Mouse (Mus musculus): ENCODE measurements around the gene Fam163b. TPM values are rescaled to one million over a fixed set of nuclear protein-coding genes. Genes with fewer than 3 reads are reported as not detected.

Gene Fam163b
- polyA plus RNA-seq, 1 experiment from 2014 or later: 0.04 TPM

DNA sequence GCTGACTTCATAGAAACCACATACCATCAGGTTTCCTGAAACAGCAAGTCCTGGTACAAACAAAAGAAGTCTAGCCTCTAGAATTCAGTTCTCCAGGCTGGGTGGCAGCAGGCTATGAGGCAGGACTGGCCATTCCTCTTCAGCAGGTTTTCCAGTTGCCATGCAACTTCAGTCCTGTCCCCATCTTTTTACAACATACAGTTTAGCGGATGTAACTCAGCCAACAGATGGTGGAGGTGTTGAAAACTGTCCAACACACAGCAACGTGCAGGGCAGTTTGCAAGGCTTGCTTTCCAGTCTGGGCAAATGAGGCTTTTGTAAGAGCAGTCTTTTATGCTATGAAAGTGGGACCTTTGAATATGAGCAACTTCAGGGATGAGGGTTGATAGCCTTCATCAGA lies 2.7 kb upstream of the Fam163b start:
- no peak for ATAC-seq (ENCODE audit: insufficient read depth, low FRiP score)
- 65% methylated on average over 2 of the region's 2 CpGs for WGBS

DNA sequence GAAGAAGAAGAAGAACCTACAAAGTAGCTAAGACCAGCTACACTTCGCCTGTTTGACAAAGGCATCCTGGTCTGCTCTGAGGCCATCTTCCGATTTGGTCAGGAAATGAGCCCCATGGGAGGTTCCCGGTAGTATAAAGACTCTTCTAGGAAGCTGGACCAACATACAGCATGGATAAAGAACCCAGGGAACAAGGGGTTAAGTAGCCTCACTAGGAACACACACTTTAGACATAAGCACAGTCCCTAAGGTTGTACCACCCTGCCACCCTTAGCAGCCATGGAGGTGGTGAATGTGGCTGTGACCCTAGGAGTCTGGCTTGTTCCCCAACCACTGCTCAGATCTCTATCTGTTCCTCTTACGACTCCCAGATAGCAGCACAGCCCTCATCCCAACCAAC lies 3.9 kb downstream of the Fam163b start:
- WGBS: 56% methylated on average over 4 of the region's 4 CpGs
- H3K4me1 ChIP-seq (ENCODE audit: control insufficient read depth, insufficient read depth, low read length): 0 out of 2 replicates have a peak, but pooled peaks cover 3% of the 10 kb centered on the region

More for the DNA sequence above, 2.7 kb upstream of the Fam163b start:
- peaks cover 10% of the 10 kb centered on the region for H3K27me3 ChIP-seq (ENCODE audit: control insufficient read depth, insufficient read depth, low read length)
- no peak overlapping the region for H3K27ac ChIP-seq (ENCODE audit: low read length)
- H3K4me3 ChIP-seq (replicated peaks; ENCODE audit: low read length): no peak overlapping the region
- no peak overlapping the region for H3K9ac ChIP-seq (ENCODE audit: low read length)
- no peaks in the 10 kb centered on the region for H3K36me3 ChIP-seq (ENCODE audit: control insufficient read depth, insufficient read depth, low read length)
- H3K4me1 ChIP-seq (ENCODE audit: control insufficient read depth, insufficient read depth, low read length): 0 out of 2 replicates have a peak, but pooled peaks cover 3% of the 10 kb centered on the region
- no peaks in the 10 kb centered on the region for H3K9me3 ChIP-seq (replicated peaks; ENCODE audit: control insufficient read depth, low read length)
- no peak overlapping the region for H3K4me2 ChIP-seq (ENCODE audit: low read depth, low read length)

DNA sequence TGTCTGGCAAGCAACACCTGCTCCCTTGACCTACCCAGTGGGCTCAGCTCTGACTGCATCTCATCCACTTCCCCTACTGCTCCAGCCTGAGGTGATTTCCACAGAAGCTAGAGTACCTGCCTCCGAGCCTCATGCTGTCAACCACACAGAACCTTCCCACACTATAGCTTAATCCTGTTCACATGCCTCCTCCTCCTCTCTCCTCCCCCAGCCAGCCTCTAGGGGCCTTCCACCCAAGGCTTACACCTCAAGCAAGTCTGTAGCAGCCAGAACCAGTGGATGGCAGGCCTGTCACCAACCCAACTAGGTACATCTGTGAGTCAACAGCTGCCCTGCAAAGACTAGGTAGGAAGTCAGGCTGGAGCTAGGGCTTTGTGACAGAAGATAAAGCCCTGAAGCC lies 5.5 kb downstream of the Fam163b start:
- H3K4me3 ChIP-seq (replicated peaks; ENCODE audit: low read length): no peak overlapping the region
- no peaks in the 10 kb centered on the region; the same call in 1 of the 2 replicates for H3K27me3 ChIP-seq (ENCODE audit: control insufficient read depth, insufficient read depth, low read length)
- WGBS: 67% methylated on average over 1 of the region's 1 CpGs
- ATAC-seq (ENCODE audit: insufficient read depth, low FRiP score): no peak
- H3K27ac ChIP-seq (ENCODE audit: low read length): no peak overlapping the region
- no peak overlapping the region for H3K9ac ChIP-seq (ENCODE audit: low read length)
- no peak overlapping the region for H3K4me2 ChIP-seq (ENCODE audit: low read depth, low read length)
- H3K4me1 ChIP-seq (ENCODE audit: control insufficient read depth, insufficient read depth, low read length): no peaks in the 10 kb centered on the region
- H3K9me3 ChIP-seq (replicated peaks; ENCODE audit: control insufficient read depth, low read length): no peaks in the 10 kb centered on the region
- no peaks in the 10 kb centered on the region for H3K36me3 ChIP-seq (ENCODE audit: control insufficient read depth, insufficient read depth, low read length)

More for the DNA sequence above, 3.9 kb downstream of the Fam163b start:
- Histone ChIP-seq H3K4me2 (ENCODE audit: low read depth, low read length) (no peak overlapping the region), H3K27ac (ENCODE audit: low read length) (no peak overlapping the region), H3K4me3 (replicated peaks; ENCODE audit: low read length) (no peak overlapping the region), H3K27me3 (ENCODE audit: control insufficient read depth, insufficient read depth, low read length) (peaks cover 10% of the 10 kb centered on the region), H3K9me3 (replicated peaks; ENCODE audit: control insufficient read depth, low read length) (no peaks in the 10 kb centered on the region), H3K9ac (ENCODE audit: low read length) (no peak overlapping the region), H3K36me3 (ENCODE audit: control insufficient read depth, insufficient read depth, low read length) (no peaks in the 10 kb centered on the region)
- ATAC-seq (ENCODE audit: insufficient read depth, low FRiP score): no peak

DNA sequence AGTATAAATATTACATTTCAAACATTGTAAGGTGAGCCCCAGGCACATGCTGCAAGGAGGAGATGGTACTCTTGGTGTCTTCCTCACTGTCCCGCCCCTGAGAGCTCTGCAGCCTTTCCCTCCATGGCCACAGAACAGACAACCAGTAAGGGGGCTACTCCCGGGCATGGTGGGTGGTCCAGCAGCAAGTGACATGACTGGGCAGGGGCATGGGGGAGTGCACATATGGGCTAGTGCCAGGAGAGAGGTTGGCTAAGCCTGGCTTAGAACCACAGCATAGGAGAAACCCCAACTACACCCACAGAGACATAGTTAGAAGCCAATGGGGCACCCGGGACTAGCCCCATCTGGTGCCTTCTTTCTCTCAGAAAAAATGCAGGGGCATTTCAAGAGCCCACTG lies 6.0 kb downstream of the Fam163b start:
- Histone ChIP-seq H3K4me2 (ENCODE audit: low read depth, low read length) (no peak overlapping the region), H3K27ac (ENCODE audit: low read length) (no peak overlapping the region), H3K9ac (ENCODE audit: low read length) (no peak overlapping the region), H3K36me3 (ENCODE audit: control insufficient read depth, insufficient read depth, low read length) (no peaks in the 10 kb centered on the region), H3K27me3 (ENCODE audit: control insufficient read depth, insufficient read depth, low read length) (no peaks in the 10 kb centered on the region; the same call in 1 of the 2 replicates), H3K9me3 (replicated peaks; ENCODE audit: control insufficient read depth, low read length) (no peaks in the 10 kb centered on the region), H3K4me3 (replicated peaks; ENCODE audit: low read length) (no peak overlapping the region), H3K4me1 (ENCODE audit: control insufficient read depth, insufficient read depth, low read length) (no peaks in the 10 kb centered on the region)
- 68% methylated on average over 3 of the region's 3 CpGs for WGBS
- ATAC-seq (ENCODE audit: insufficient read depth, low FRiP score): no peak

DNA sequence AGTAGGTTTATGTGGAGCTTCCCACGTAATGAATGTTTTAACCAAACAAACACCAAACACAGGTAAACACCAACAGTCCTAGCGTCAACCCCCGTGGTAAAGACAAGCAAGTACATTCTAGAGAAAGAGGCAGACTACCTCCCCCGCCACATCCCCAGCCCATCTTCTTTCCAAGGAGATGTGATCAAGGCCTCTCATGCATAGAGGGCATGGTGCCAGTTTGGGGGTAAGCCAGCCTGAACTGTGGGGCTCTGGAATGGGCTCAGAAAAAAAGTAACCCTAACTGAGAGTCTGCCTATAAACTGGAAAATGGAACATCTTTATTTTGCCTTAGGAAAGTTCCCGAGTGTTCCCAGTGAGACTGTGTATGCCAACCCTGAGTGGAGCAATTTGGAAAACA lies 6.4 kb downstream of the Fam163b start:
- H3K9ac ChIP-seq (ENCODE audit: low read length): no peak overlapping the region
- no peak overlapping the region for H3K4me2 ChIP-seq (ENCODE audit: low read depth, low read length)
- no peaks in the 10 kb centered on the region for H3K4me1 ChIP-seq (ENCODE audit: control insufficient read depth, insufficient read depth, low read length)
- WGBS: 67% methylated on average over 5 of the region's 5 CpGs
- no peak for ATAC-seq (ENCODE audit: insufficient read depth, low FRiP score)
- H3K9me3 ChIP-seq (replicated peaks; ENCODE audit: control insufficient read depth, low read length): no peaks in the 10 kb centered on the region
- no peaks in the 10 kb centered on the region for H3K36me3 ChIP-seq (ENCODE audit: control insufficient read depth, insufficient read depth, low read length)
- H3K27me3 ChIP-seq (ENCODE audit: control insufficient read depth, insufficient read depth, low read length): no peaks in the 10 kb centered on the region; the same call in 1 of the 2 replicates
- H3K4me3 ChIP-seq (replicated peaks; ENCODE audit: low read length): no peak overlapping the region
- H3K27ac ChIP-seq (ENCODE audit: low read length): no peak overlapping the region

DNA sequence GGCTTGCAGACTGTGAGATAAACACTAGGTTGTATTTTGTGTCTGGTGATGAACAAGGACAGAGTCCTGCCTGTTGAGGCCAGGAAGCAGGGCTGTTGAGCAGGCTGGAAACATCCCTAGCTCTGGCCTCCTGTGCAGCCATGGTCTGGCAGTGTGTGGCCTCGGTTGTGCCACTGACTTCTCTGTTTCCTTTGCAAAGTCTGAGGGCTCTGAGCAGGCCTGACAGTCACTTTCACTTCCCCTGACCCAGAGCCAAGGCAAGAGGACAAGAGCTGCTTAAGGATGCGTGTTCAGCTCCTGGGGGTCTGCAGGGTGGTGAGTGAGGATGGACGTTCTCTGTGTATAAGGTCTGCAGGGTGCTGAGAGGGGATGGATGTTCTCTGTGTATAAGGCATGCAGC lies 13.3 kb downstream of the Fam163b start:
- H3K9ac ChIP-seq (ENCODE audit: low read length): no peak overlapping the region
- H3K4me3 ChIP-seq (replicated peaks; ENCODE audit: low read length): no peak overlapping the region
- no peak for ATAC-seq (ENCODE audit: insufficient read depth, low FRiP score)
- no peaks in the 10 kb centered on the region for H3K36me3 ChIP-seq (ENCODE audit: control insufficient read depth, insufficient read depth, low read length)
- H3K4me1 ChIP-seq (ENCODE audit: control insufficient read depth, insufficient read depth, low read length): no peaks in the 10 kb centered on the region
- 63% methylated on average over 3 of the region's 3 CpGs for WGBS
- H3K27me3 ChIP-seq (ENCODE audit: control insufficient read depth, insufficient read depth, low read length): no peaks in the 10 kb centered on the region; the same call in 1 of the 2 replicates
- no peaks in the 10 kb centered on the region for H3K9me3 ChIP-seq (replicated peaks; ENCODE audit: control insufficient read depth, low read length)
- no peak overlapping the region for H3K4me2 ChIP-seq (ENCODE audit: low read depth, low read length)
- no peak overlapping the region for H3K27ac ChIP-seq (ENCODE audit: low read length)

DNA sequence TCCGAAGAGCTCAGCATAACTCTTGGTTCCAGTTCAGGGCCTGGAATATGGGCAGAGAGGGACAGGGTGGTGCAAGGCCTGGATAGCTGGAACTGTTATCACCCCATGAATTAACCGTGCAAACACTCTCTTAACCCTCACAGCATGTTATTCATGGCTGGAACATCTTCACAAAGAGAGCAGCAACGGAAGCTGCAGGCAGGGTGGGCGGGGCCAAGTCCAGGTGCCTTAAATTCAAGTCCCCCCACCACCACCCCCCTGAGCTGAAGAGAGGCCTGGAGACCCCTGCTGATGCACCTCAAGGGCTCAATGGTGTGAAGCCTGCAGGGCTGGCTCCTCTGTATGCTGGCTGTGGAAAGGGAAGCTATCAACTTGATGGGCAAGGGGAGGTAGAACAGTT lies 15.8 kb downstream of the Fam163b start:
- 61% methylated on average over 4 of the region's 4 CpGs for WGBS
- Histone ChIP-seq H3K4me3 (replicated peaks; ENCODE audit: low read length) (no peak overlapping the region), H3K9ac (ENCODE audit: low read length) (no peak overlapping the region), H3K4me1 (ENCODE audit: control insufficient read depth, insufficient read depth, low read length) (peaks cover 8% of the 10 kb centered on the region; the same call in 1 of the 2 replicates), H3K27me3 (ENCODE audit: control insufficient read depth, insufficient read depth, low read length) (no peaks in the 10 kb centered on the region; the same call in 1 of the 2 replicates), H3K36me3 (ENCODE audit: control insufficient read depth, insufficient read depth, low read length) (no peaks in the 10 kb centered on the region), H3K4me2 (ENCODE audit: low read depth, low read length) (no peak overlapping the region), H3K9me3 (replicated peaks; ENCODE audit: control insufficient read depth, low read length) (no peaks in the 10 kb centered on the region), H3K27ac (ENCODE audit: low read length) (no peak overlapping the region)
- no peak for ATAC-seq (ENCODE audit: insufficient read depth, low FRiP score)

DNA sequence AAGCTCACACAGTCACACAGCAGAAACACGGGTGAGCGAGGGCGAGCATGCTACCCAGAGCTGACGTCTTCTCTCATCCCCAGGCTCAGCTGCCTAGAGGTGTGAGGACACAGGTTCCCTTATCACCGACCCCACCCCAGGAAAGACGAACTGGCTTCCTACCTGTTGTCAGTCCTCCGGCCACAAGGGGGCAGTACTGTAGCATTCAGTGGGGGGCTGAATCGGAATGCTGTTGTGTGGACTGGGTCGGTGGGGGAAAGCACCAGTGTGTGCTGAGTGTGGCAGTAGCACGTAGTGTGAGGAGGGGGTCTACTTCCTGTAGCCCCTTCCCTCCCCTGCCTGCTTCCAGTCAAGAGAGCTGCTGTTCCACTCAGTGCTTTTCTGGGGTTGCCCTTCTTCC lies 16.3 kb downstream of the Fam163b start:
- ATAC-seq (ENCODE audit: insufficient read depth, low FRiP score): no peak
- WGBS: 29% methylated on average over 10 of the region's 10 CpGs
- no peak overlapping the region for H3K27ac ChIP-seq (ENCODE audit: low read length)

DNA sequence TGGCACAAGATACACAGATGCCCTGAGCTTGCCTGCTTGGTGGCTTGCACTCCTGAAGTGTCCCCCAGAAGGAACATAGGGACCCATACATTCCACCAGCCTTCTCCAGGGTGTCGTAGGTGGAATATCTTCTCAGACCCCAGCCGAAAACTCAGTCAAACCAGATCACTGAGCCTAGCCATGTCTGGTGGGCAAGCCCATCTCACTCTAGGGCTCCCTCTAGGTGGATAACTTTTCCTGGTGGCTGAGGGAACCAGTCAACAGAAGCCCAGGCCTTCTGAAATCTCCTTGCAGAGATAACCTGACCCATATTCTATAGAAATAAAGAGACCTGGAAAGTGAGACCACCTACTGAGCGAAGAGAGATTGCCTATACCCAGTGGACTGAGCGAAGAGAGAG lies 19.2 kb downstream of the Fam163b start:
- H3K9me3 ChIP-seq (replicated peaks; ENCODE audit: control insufficient read depth, low read length): no peaks in the 10 kb centered on the region
- no peak overlapping the region for H3K9ac ChIP-seq (ENCODE audit: low read length)
- H3K36me3 ChIP-seq (ENCODE audit: control insufficient read depth, insufficient read depth, low read length): no peaks in the 10 kb centered on the region
- H3K27me3 ChIP-seq (ENCODE audit: control insufficient read depth, insufficient read depth, low read length): no peaks in the 10 kb centered on the region; the same call in 1 of the 2 replicates
- H3K4me3 ChIP-seq (replicated peaks; ENCODE audit: low read length): no peak overlapping the region
- no peak for ATAC-seq (ENCODE audit: insufficient read depth, low FRiP score)
- 91% methylated on average over 4 of the region's 4 CpGs for WGBS
- H3K4me1 ChIP-seq (ENCODE audit: control insufficient read depth, insufficient read depth, low read length): peaks cover 15% of the 10 kb centered on the region; the same call in 1 of the 2 replicates
- no peak overlapping the region for H3K27ac ChIP-seq (ENCODE audit: low read length)
- H3K4me2 ChIP-seq (ENCODE audit: low read depth, low read length): no peak overlapping the region

More for the DNA sequence above, 16.3 kb downstream of the Fam163b start:
- Histone ChIP-seq H3K4me3 (replicated peaks; ENCODE audit: low read length) (no peak overlapping the region), H3K27me3 (ENCODE audit: control insufficient read depth, insufficient read depth, low read length) (no peaks in the 10 kb centered on the region; the same call in 1 of the 2 replicates), H3K9ac (ENCODE audit: low read length) (no peak overlapping the region), H3K9me3 (replicated peaks; ENCODE audit: control insufficient read depth, low read length) (no peaks in the 10 kb centered on the region), H3K4me1 (ENCODE audit: control insufficient read depth, insufficient read depth, low read length) (peaks cover 11% of the 10 kb centered on the region; the same call in 1 of the 2 replicates), H3K36me3 (ENCODE audit: control insufficient read depth, insufficient read depth, low read length) (no peaks in the 10 kb centered on the region), H3K4me2 (ENCODE audit: low read depth, low read length) (no peak overlapping the region)

All from stomach, embryonic 16.5 days (tissue).